Mouse (Mus musculus): Measurements from ENCODE around the gene Gpc1. TPM values are rescaled to one million over a fixed set of nuclear protein-coding genes. Genes with fewer than 3 reads are reported as not detected.
A peak's percentile ranks its signal among the peaks of the same experiment; 100 is the strongest.

The Gpc1 gene
- 84.1 and 89.0 TPM in 2 replicates for polyA plus RNA-seq (2016; fragmentation: Nextera tagmentation; extraction: Ambion mirVana)

- Histone ChIP-seq H3K27ac (replicated peaks) (peak within 1 kb of the TSS; percentile 97), H3K4me3 (peak within 1 kb of the TSS; percentile 96), H3K4me1 (peaks cover 66% of the 10 kb centered on the region), H3K9me3 (no peaks in the 10 kb centered on the region), H3K27me3 (replicated peaks; ENCODE audit: low read depth, poor library complexity, severe bottlenecking) (peaks cover 21% of the 10 kb centered on the region), H3K36me3 (replicated peaks) (peaks cover 28% of the 10 kb centered on the region)
- WGBS = under 1% methylated on average over 94 of the region's 99 CpGs
- DNase-seq (ENCODE audit: low spot score) = peak; percentile 93
Observed at GRCm38 (mm10) chr1:92831188-92832001, at the start of gene Gpc1. Gpc1 (plus strand) TSS chr1:92831645.

GRCm38 (mm10) chr1:92781862-92782261 lies 49.6 kb upstream of the Gpc1 start:
- Histone ChIP-seq H3K4me3 (no peak overlapping the region), H3K27ac (replicated peaks) (peak overlapping the region; percentile 68; the same call in 1 of the 2 replicates), H3K4me1 (peaks cover 21% of the 10 kb centered on the region), H3K36me3 (replicated peaks) (no peaks in the 10 kb centered on the region), H3K9me3 (no peaks in the 10 kb centered on the region), H3K27me3 (replicated peaks; ENCODE audit: low read depth, poor library complexity, severe bottlenecking) (no peaks in the 10 kb centered on the region)
- 80% methylated on average over 4 of the region's 4 CpGs for WGBS
- DNase-seq (ENCODE audit: low spot score) = no peak

- Histone ChIP-seq H3K9me3 (no peaks in the 10 kb centered on the region), H3K27me3 (replicated peaks; ENCODE audit: low read depth, poor library complexity, severe bottlenecking) (no peaks in the 10 kb centered on the region), H3K4me1 (peaks cover 28% of the 10 kb centered on the region), H3K36me3 (replicated peaks) (no peaks in the 10 kb centered on the region), H3K4me3 (no peak overlapping the region), H3K27ac (replicated peaks) (peak overlapping the region; percentile 68)
- 32% methylated on average over 6 of the region's 6 CpGs for WGBS
- DNase-seq (ENCODE audit: low spot score) = peak; percentile 31
Observed at GRCm38 (mm10) chr1:92782587-92782986, 48.9 kb upstream of the Gpc1 start.

- peak; percentile 30 for DNase-seq (ENCODE audit: low spot score)
- H3K36me3 ChIP-seq (replicated peaks) = no peaks in the 10 kb centered on the region
- peaks cover 68% of the 10 kb centered on the region for H3K4me1 ChIP-seq
- no peaks in the 10 kb centered on the region for H3K9me3 ChIP-seq
- peak overlapping the region; percentile 66 for H3K27ac ChIP-seq (replicated peaks)
- H3K4me3 ChIP-seq = no peak overlapping the region
- 55% methylated on average over 8 of the region's 8 CpGs for WGBS
- no peaks in the 10 kb centered on the region for H3K27me3 ChIP-seq (replicated peaks; ENCODE audit: low read depth, poor library complexity, severe bottlenecking)
Observed at GRCm38 (mm10) chr1:92787221-92787620, 44.2 kb upstream of the Gpc1 start.

GRCm38 (mm10) chr1:92788049-92788448 lies 43.4 kb upstream of the Gpc1 start:
- 0 out of 2 replicates have a peak overlapping the region, but pooled peaks have one; percentile 91 for H3K27ac ChIP-seq (replicated peaks)
- H3K4me1 ChIP-seq = peaks cover 63% of the 10 kb centered on the region
- 83% methylated on average over 7 of the region's 7 CpGs for WGBS
- no peak overlapping the region for H3K4me3 ChIP-seq
- H3K27me3 ChIP-seq (replicated peaks; ENCODE audit: low read depth, poor library complexity, severe bottlenecking) = no peaks in the 10 kb centered on the region
- DNase-seq (ENCODE audit: low spot score) = no peak
- no peaks in the 10 kb centered on the region for H3K9me3 ChIP-seq
- H3K36me3 ChIP-seq (replicated peaks) = no peaks in the 10 kb centered on the region

- Histone ChIP-seq H3K27ac (replicated peaks) (peak overlapping the region; percentile 91), H3K36me3 (replicated peaks) (no peaks in the 10 kb centered on the region), H3K27me3 (replicated peaks; ENCODE audit: low read depth, poor library complexity, severe bottlenecking) (no peaks in the 10 kb centered on the region), H3K4me3 (peak overlapping the region; percentile 41), H3K9me3 (no peaks in the 10 kb centered on the region), H3K4me1 (peaks cover 56% of the 10 kb centered on the region)
- 13% methylated on average over 7 of the region's 7 CpGs for WGBS
- DNase-seq (ENCODE audit: low spot score) = no peak
Observed at GRCm38 (mm10) chr1:92790628-92791027, 40.8 kb upstream of the Gpc1 start.

- Histone ChIP-seq H3K27me3 (replicated peaks; ENCODE audit: low read depth, poor library complexity, severe bottlenecking) (no peaks in the 10 kb centered on the region), H3K27ac (replicated peaks) (peak overlapping the region; percentile 91), H3K36me3 (replicated peaks) (no peaks in the 10 kb centered on the region), H3K4me1 (peaks cover 56% of the 10 kb centered on the region), H3K4me3 (peak overlapping the region; percentile 41), H3K9me3 (no peaks in the 10 kb centered on the region)
- WGBS = 2% methylated on average over 10 of the region's 10 CpGs
- DNase-seq (ENCODE audit: low spot score) = peak; percentile 89
Observed at GRCm38 (mm10) chr1:92791070-92791831, 40.2 kb upstream of the Gpc1 start.

GRCm38 (mm10) chr1:92793781-92794180 lies 37.7 kb upstream of the Gpc1 start:
- no peak overlapping the region for H3K27ac ChIP-seq (replicated peaks)
- 76% methylated on average over 5 of the region's 5 CpGs for WGBS

GRCm38 (mm10) chr1:92798425-92798824 lies 33.0 kb upstream of the Gpc1 start:
- DNase-seq (ENCODE audit: low spot score) = no peak
- Histone ChIP-seq H3K27me3 (replicated peaks; ENCODE audit: low read depth, poor library complexity, severe bottlenecking) (no peaks in the 10 kb centered on the region), H3K36me3 (replicated peaks) (no peaks in the 10 kb centered on the region), H3K9me3 (no peaks in the 10 kb centered on the region), H3K4me3 (no peak overlapping the region), H3K4me1 (no peaks in the 10 kb centered on the region), H3K27ac (replicated peaks) (no peak overlapping the region; the same call in 1 of the 2 replicates)
- 77% methylated on average over 2 of the region's 2 CpGs for WGBS

More at GRCm38 (mm10) chr1:92793781-92794180, 37.7 kb upstream of the Gpc1 start:
- no peak overlapping the region for H3K4me3 ChIP-seq
- DNase-seq (ENCODE audit: low spot score) = no peak
- H3K36me3 ChIP-seq (replicated peaks) = no peaks in the 10 kb centered on the region
- H3K9me3 ChIP-seq = no peaks in the 10 kb centered on the region
- H3K27me3 ChIP-seq (replicated peaks; ENCODE audit: low read depth, poor library complexity, severe bottlenecking) = no peaks in the 10 kb centered on the region
- peaks cover 38% of the 10 kb centered on the region for H3K4me1 ChIP-seq

GRCm38 (mm10) chr1:92799653-92800052 lies 31.8 kb upstream of the Gpc1 start:
- Histone ChIP-seq H3K27ac (replicated peaks) (no peak overlapping the region), H3K27me3 (replicated peaks; ENCODE audit: low read depth, poor library complexity, severe bottlenecking) (no peaks in the 10 kb centered on the region), H3K4me3 (no peak overlapping the region), H3K4me1 (no peaks in the 10 kb centered on the region), H3K9me3 (no peaks in the 10 kb centered on the region), H3K36me3 (replicated peaks) (no peaks in the 10 kb centered on the region)
- 84% methylated on average over 5 of the region's 5 CpGs for WGBS
- no peak for DNase-seq (ENCODE audit: low spot score)

GRCm38 (mm10) chr1:92802362-92802761 lies 29.1 kb upstream of the Gpc1 start:
- 95% methylated on average over 1 of the region's 1 CpGs for WGBS
- no peak for DNase-seq (ENCODE audit: low spot score)
- H3K27me3 ChIP-seq (replicated peaks; ENCODE audit: low read depth, poor library complexity, severe bottlenecking) = no peaks in the 10 kb centered on the region
- H3K27ac ChIP-seq (replicated peaks) = no peak overlapping the region
- no peak overlapping the region for H3K4me3 ChIP-seq
- H3K4me1 ChIP-seq = no peaks in the 10 kb centered on the region
- H3K9me3 ChIP-seq = no peaks in the 10 kb centered on the region
- H3K36me3 ChIP-seq (replicated peaks) = no peaks in the 10 kb centered on the region

- H3K4me1 ChIP-seq = no peaks in the 10 kb centered on the region
- no peak for DNase-seq (ENCODE audit: low spot score)
- no peak overlapping the region for H3K4me3 ChIP-seq
- H3K27me3 ChIP-seq (replicated peaks; ENCODE audit: low read depth, poor library complexity, severe bottlenecking) = no peaks in the 10 kb centered on the region
- no peak overlapping the region for H3K27ac ChIP-seq (replicated peaks)
- WGBS = 81% methylated on average over 4 of the region's 4 CpGs
- no peaks in the 10 kb centered on the region for H3K36me3 ChIP-seq (replicated peaks)
- no peaks in the 10 kb centered on the region for H3K9me3 ChIP-seq
Observed at GRCm38 (mm10) chr1:92803376-92803775, 28.1 kb upstream of the Gpc1 start.

Measured in embryonic facial prominence, embryonic 10.5 days (tissue).